Mouse (Mus musculus) kidney, adult 18-20 months (tissue): Measurements from ENCODE around the gene Raet1e.
"Not testable (repeated sequence)": the region's sequence is repeated elsewhere in the genome, so short reads cannot be mapped to it uniquely, and the experiment has no call there.

Source experiments
- DNase-seq: peaks from one replicate; pipeline ENCODE4 v3.0.0; 2021

The Raet1e gene

DNA sequence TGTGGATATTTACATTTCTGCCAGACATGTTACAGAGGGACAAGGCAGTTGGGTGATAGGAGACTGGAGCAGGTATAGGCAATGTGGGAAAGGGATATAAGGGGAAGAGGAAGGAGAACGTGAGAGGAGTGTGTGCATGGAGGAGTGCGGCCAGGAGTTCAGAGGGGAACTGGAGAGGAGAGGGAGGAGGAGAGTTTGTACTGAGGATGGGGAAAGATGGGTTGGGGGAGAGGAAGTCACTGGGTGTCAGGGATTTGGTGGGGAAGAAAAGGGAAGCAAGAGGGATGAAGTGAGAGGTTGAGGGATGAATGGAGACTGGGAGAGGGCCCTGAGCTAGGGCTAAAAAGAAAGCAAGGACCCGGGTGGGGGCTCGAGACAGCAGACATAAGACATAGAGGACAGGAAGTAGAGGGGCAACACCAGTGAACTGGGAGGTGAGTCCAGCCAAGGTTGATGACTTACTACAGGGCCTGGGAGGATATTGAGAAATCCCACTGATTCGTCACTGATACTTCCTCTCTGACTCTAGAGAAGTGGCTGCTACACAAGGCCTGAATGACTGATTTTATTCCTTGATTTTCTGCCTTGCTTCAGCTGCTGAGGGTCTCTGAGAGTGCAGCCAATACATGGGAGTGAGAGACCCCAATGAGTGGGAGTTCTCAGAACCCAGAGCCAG is 7.1 kb downstream of the Raet1e start:
- DNase-seq: not testable (repeated sequence)

GRCm38 (mm10) chr10:22166025-22166424 is 7.7 kb downstream of the Raet1e start:
- not testable (repeated sequence) for DNase-seq

DNA sequence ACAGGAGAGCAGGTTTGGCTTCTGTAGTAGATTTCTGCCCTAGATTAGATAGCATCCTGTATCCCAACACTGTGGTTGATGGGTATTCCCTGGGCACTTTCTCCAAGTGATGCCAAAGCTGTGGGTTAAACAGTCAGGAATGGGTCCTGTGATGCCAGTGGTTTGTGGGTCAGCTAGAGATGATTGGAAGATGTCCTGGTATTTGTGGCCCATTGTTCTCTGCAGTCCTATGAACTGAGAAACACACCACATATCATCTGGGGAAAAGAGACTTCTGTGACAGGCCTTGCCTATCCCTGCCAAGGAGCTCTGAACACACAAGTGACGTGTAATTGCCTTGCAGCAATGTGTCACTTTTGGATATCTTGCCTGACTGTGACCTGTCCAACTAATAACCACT is 8.7 kb downstream of the Raet1e start:
- DNase-seq: not testable (repeated sequence)

- not testable (repeated sequence) for DNase-seq
These were observed 10.7 kb downstream of the Raet1e start for GRCm38 (mm10) chr10:22169116-22169515.

DNA sequence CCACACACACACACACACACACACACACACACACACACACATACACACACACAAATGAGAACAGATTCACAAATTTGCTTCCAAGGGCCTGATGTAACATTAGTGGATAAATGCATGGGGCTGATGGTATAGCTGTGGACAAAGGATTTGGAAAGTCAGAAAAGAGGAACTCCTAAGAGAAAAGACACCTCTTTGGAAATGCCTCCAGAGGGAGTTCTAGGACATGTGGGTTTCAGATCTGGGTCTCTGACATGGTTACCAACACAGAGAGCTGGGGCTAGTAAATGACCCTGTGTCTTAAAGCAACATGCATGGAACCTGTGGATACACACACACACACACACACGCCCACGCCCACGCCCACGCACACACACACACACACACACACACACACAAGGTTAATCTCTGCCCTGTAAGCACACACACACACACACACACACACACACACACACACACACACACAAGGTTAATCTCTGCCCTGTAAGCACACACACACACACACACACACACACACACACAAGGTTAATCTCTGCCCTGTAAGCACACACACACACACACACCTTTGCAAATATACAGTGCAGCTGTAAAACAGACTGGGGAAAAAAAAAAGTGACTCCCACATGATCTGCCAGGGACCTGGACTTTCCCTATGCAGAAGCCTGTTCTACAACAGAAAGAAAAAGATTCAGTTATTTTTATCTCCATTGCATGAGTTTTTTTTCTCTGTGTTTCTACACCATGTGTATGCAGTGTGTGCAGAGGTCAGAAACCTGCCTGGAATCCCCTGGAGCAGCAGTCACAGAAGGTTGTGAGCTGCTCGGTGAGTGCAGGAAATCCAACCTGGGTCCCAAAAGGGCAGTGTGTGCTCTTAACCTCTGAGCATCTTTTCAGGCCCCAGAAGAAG is 14.3 kb downstream of the Raet1e start:
- DNase-seq: not testable (repeated sequence)

- DNase-seq: not testable (repeated sequence)
These were observed 15.2 kb downstream of the Raet1e start for GRCm38 (mm10) chr10:22173335-22174189.

- DNase-seq: not testable (repeated sequence)
These were observed 15.8 kb downstream of the Raet1e start for GRCm38 (mm10) chr10:22174190-22174487.

DNA sequence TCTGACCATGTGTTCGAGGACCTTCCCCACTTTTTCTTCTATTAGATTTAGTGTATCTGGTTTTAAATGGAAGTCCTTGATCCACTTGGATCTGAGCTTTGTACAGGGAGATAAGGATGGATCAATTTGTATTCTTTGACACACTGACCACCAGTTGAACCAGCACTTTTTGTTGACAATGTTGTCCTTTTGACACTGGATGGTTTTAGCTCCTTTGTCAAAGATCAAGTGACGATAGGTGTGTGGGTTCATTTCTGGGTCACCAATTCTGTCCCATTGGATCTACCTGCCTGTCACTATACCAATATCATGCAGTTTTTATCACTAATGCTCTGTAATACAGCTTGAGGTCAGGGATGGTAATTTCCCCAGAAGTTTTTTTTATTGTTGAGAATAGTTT is 18.1 kb downstream of the Raet1e start:
- not testable (repeated sequence) for DNase-seq

DNA sequence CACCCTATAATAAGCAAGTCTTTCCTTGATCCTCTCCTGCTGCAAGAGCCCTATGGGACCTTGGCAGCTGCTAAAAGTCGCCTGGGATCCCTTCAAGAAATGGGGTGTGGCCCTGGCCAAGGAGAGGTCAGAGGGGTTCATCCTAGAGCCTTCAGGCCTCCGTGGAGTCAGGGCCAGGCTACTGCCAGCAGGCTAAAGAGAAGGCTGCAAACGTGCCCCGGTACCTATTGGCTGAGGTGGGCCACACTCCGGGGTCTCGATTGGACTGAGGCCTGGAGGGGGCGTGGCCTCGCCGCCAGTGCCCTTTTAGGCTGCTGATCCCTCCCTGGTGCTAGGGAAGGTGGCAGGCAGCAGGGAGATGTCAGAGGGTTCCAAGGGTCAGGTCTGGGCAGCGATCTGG is 32.7 kb downstream of the Raet1e start:
- not testable (repeated sequence) for DNase-seq

- not testable (repeated sequence) for DNase-seq
These were observed 43.0 kb downstream of the Raet1e start for GRCm38 (mm10) chr10:22201352-22201751.

DNA sequence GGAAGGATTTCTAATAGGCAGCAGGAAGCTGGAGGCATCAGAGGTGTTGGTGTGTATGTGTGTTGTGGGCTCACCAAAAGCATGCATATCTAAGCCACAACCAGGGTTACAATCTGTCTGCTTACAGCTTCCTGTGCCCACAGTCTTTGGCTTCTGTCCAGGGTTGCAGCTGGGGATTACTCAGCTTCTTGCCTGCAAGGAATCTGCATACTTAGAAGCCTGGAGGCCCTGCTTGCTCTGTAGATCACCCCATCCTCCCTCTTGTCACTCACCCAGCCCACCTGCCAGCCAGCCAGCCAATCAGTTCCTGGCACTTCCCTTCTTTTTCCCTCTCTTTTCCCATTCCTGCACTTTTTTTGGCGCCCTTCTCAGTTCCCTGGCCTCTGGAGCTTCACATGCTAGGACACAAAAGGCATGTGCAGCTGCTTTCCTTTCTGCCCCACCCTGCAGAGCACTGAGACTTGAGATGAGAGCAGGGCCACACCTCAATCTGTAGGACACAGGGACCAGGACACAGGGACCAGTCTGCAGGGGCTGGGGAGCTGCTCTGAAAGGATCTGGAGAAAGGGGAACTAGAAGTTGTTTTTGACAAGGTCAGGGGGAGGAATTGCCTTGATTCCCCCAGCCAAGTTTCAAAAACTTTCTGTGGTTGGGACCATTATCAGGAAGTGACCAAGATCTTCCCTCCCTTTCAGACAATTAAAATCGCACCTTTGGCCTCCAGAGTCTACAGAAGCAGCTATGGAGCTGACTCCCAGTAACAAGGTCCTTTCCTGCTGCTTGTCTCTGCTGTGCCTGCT is 44.6 kb downstream of the Raet1e start:
- DNase-seq: not testable (repeated sequence)

DNA sequence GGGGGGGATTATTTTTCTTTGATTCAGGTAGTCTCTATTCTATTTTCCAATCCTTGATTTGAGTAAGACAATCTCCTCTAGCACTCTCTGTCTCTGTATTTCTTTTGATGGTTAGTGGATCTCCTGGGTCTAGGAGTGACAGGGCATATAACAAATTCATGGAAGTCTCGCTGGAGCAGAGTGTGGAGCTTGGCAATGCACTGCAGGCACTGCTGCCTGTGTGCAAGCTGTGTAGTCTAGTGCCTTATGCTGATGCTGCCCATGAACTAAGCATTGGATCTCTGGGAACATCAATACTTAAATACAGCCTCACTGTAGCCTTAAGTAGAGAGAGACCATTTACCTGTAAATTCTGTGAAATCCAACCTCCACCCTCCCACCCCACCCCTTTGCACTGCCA is 48.1 kb downstream of the Raet1e start:
- DNase-seq: not testable (repeated sequence)

DNA sequence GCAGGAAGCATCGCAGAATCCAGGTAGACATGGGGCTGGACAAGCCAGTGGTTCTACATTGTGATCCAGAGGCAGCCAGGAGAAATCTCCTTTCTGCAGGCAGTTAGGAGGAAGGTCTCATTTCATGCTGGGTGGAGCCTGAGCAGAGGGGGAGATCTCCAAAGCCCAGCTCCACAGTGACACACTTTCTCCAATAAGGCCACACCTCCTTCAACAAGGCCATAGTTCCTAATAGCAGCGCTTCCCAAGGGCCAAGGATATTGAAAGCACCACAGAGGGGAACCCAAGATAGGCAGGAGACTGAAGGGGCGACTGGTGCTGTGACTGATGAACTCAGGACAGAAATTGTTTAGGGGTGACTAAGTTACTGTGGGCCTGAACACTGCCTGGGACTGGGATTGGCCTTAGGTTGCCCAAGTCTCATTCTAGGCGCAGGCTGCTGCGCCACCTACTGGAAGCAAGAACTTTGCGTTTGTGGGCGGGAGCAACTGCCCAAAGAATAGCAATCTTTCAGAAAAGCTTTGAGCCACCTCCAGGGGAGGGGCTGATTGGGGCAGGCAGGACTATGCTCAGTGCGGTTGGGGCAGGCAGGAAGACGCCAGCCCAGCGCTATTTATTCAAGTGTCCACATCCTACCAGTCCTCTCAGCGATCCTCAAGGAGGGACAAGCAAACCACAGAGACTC is 53.8 kb downstream of the Raet1e start:
- DNase-seq: peak; percentile 46

DNA sequence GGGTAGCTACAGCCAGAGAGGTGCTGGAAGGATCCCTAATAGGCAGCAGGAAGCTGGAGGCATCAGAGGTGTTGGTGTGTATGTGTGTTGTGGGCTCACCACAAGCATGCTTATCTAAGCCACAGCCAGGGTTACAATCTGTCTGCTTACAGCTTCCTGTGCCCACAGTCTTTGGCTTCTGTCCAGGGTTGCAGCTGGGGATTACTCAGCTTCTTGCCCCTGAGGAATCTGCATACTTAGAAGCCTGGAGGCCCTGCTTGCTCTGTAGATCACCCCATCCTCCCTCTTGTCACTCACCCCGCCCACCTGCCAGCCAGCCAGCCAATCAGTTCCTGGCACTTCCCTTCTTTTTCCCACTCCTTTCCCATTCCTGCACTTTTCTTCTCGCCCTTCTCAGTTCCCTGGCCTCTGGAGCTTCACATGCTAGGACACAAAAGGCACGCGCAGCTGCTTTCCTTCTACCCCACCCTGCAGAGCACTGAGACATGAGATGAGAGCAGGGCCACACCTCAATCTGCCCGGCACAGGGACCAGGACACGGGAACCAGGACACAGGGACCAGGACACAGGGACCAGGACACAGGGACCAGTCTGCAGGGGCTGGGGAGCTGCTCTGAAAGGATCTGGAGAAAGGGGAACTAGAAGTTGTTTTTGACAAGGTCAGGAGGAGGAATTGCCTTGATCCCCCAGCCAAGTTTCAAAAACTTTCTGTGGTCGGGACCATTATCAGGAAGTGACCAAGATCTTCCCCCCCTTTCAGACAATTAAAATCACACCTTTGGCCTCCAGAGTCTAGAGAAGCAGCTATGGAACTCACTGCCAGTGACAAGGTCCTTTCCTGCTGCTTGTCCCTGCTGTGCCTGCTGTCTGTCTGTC is 65.3 kb downstream of the Raet1e start:
- not testable (repeated sequence) for DNase-seq

GRCm38 (mm10) chr10:22265060-22265459 is 106.7 kb downstream of the Raet1e start:
- no peak for DNase-seq

DNA sequence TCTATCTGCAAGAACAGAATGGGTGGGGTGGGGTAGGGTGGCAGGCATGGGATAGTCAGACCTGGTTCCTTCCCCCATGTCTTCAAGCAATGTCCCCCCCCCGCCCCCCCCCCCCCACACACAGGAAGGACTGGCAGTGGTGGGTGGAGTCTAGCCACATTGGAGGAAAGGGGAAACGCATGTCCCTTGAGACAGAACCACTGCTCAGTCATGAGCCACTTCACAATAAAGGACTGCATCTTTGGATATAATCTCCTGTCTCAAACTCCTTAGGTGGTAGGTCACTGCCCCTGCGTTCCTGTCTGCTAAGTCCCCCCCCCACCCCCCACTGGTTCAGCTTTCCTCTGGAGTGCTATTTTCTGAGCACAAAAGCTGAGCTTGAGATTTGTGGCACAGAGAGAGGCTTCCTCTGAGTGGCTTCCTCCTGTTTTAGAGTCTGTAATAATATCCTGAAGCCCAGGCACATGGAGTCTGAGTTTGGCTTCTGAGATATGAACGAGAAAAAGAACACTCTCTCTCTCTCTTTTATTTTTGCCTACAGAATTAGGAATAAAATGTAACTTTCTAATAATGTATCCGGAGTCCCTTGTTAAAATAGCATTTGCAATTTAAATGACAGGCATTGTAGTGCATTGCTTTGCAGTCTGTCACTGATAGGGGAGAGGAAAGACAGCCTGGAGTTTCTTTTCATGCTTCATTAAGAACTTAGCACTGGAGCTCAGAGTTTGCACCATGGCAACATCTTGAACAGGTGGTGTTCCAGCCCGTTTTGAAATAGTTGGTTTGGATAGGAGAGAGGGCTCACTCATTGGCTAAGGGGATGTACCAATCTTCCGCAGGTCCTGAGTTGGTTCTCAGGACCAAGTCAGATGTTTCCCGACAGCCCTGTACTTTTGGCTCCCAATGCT is 112.8 kb downstream of the Raet1e start:
- DNase-seq: not testable (repeated sequence)

- peak; percentile 2 for DNase-seq
These were observed 114.7 kb downstream of the Raet1e start for GRCm38 (mm10) chr10:22272914-22273683.

- no peak for DNase-seq
These were observed 115.4 kb downstream of the Raet1e start for GRCm38 (mm10) chr10:22273684-22274305.
